Mouse (Mus musculus) embryonic fibroblast, embryonic 13.5 days (primary cell): ENCODE results near the gene Paics.

Experiments used
- CTCF ChIP-seq: IDR thresholded peaks from 2 replicates; pipeline ENCODE4 v1.5.1; 2011; ENCODE audit warnings: mild to moderate bottlenecking, control low read depth, low read length, moderate library complexity, borderline replicate concordance; ENCODE audit not compliant: insufficient read depth
- POLR2A ChIP-seq: IDR thresholded peaks from 2 replicates; pipeline ENCODE4 v1.6.1; 2011; ENCODE audit warnings: low read depth, mild to moderate bottlenecking, control low read depth, low read length, moderate library complexity

DNA sequence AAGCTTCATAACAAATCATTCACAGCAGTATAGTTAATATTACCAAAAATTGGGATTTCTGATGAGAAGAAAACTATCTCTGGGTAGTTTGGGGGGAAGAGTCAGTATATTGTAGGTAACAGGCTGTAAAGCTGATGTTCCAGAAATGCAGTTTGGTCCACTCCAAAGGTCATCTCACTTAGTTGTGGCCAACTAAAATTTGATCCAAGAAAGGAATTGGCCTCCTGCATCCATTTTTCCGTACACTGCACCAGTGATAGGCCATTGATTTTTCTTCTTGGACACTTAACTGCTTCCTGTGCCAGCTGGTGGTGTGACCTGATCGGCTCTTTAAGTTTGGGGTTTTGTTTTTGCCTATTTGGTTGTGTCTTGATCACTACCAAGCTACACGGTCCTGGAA lies 2.7 kb downstream of the Paics start:
- TF ChIP-seq POLR2A: no peak
- no peak for TF ChIP-seq CTCF
